Mouse (Mus musculus): ENCODE measurements around the gene Ptpn1.

DNA sequence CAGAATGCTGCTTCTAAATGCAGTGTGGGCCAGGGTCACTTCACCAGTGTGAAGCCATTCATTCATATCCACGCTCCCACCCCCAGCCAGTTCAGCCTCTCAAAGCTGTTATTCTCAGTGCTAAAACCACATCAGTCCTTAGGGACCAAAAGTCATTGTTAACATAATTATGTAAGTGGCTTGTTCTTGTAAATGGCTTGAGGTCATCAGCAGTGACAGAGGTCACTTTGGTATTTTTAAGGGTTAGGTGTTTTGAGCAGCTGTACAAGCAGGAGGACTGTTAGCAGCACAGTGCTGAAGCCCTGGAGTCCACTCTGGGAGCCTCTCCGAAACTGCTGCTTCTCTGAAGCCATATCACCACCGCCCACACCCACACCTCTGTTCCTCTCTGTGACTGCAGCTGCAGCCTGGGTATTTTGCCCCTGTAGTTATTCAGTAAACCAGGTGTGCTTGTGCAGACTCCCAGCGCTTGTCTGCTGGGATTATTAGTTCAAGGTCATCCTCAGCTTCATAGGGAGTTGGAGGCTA, 27.6 kb downstream of the Ptpn1 start:
- no peak for TF ChIP-seq CTCF (conservative IDR thresholded peaks at IDR 0.05; ENCODE audit: low read length)
- TF ChIP-seq POU5F1 (IDR thresholded peaks at IDR 0.05; ENCODE audit: borderline replicate concordance, low read length), result no peak
- no peak for TF ChIP-seq NANOG (IDR thresholded peaks at IDR 0.05; ENCODE audit: borderline replicate concordance, low read length)

All from E14TG2a.4 (cell line).